26 mouse cellular contexts compared by ENCODE assay signal in genomic region chr4:83739891-83740277, GRCm38 (mm10).
DNase-seq lines count a peak whose midpoint lies in the region; ATAC-seq lines count a peak whose summit lies in the region.
"Had no signal": no experiment of that assay in that cellular context is flagged by ENCODE, and none has a peak within 500 bp of the region (broad histone marks: within the 10 kb centered on the region; RNA-seq: fewer than 3 reads in every experiment).

No protein-coding gene starts in this region.

- no peak overlapping the region for H3K4me2 ChIP-seq in embryonic facial prominence, embryonic 14.5 days (ENCODE audit: low read depth, low read length)
- H3K4me2 ChIP-seq in neural tube, embryonic 14.5 days (ENCODE audit: low read depth, low read length), result no peak overlapping the region
- H3K4me2 ChIP-seq: embryonic facial prominence, embryonic 12.5 days; forebrain, embryonic 13.5 days; heart, embryonic 12.5 days; heart, embryonic 15.5 days; hindbrain, embryonic 13.5 days had no signal

- no peak overlapping the region for H3K9ac ChIP-seq in embryonic facial prominence, embryonic 14.5 days (ENCODE audit: low read depth, low read length)
- H3K9ac ChIP-seq in neural tube, embryonic 14.5 days (replicated peaks; ENCODE audit: low read depth, low read length), result no peak overlapping the region
- H3K9ac ChIP-seq: embryonic facial prominence, embryonic 12.5 days; forebrain, embryonic 13.5 days; heart, embryonic 12.5 days; heart, embryonic 15.5 days; hindbrain, embryonic 13.5 days had no signal

- 84% methylated on average over 4 of the region's 4 CpGs for WGBS in embryonic facial prominence, embryonic 14.5 days
- 75% methylated on average over 4 of the region's 4 CpGs for WGBS in embryonic facial prominence, embryonic 10.5 days
- WGBS in neural tube, embryonic 14.5 days, result 60% methylated on average over 4 of the region's 4 CpGs

- H3K36me3 ChIP-seq in embryonic facial prominence, embryonic 14.5 days (ENCODE audit: control insufficient read depth, insufficient read depth, low read length), result no peaks in the 10 kb centered on the region
- H3K36me3 ChIP-seq in embryonic facial prominence, embryonic 10.5 days (replicated peaks), result no peaks in the 10 kb centered on the region
- H3K36me3 ChIP-seq in neural tube, embryonic 14.5 days (ENCODE audit: control insufficient read depth, insufficient read depth, low read length), result no peaks in the 10 kb centered on the region
- H3K36me3 ChIP-seq: embryonic facial prominence, embryonic 12.5 days; forebrain, embryonic 10.5 days; heart, embryonic 12.5 days; heart, embryonic 15.5 days; hindbrain, embryonic 13.5 days had no signal

- intact Hi-C loops in heart, postnatal 25 days (cut with DNase I), result no loop called here

- H3K27ac ChIP-seq in embryonic facial prominence, embryonic 14.5 days (replicated peaks; ENCODE audit: low read depth, low read length), result no peak overlapping the region
- no peak overlapping the region for H3K27ac ChIP-seq in embryonic facial prominence, embryonic 10.5 days (replicated peaks)
- H3K27ac ChIP-seq in neural tube, embryonic 14.5 days (ENCODE audit: low read depth, low read length), result no peak overlapping the region
- H3K27ac ChIP-seq: embryonic facial prominence, embryonic 12.5 days; forebrain, embryonic 10.5 days; forebrain, embryonic 13.5 days; gastrocnemius, adult 2 months; heart, embryonic 15.5 days; hindbrain, embryonic 13.5 days had no signal

- ATAC-seq in embryonic facial prominence, embryonic 14.5 days (ENCODE audit: low read depth), result peak; percentile 68
- peak; percentile 56; the same call in 1 of the 2 replicates for ATAC-seq in neural tube, embryonic 14.5 days (ENCODE audit: low read depth)
- ATAC-seq in megakaryocyte-erythroid progenitor cell, adult 5-6 weeks (replicated peaks; ENCODE audit: low FRiP score, low TSS enrichment, poor library complexity, severe bottlenecking), result peak; percentile 95
- ATAC-seq: forebrain, embryonic 13.5 days; forebrain, embryonic 16.5 days; Patski had no signal

- no peaks in the 10 kb centered on the region for H3K27me3 ChIP-seq in embryonic facial prominence, embryonic 14.5 days (replicated peaks; ENCODE audit: control insufficient read depth, insufficient read depth, low read length)
- H3K27me3 ChIP-seq in embryonic facial prominence, embryonic 10.5 days (replicated peaks; ENCODE audit: low read depth, poor library complexity, severe bottlenecking), result no peaks in the 10 kb centered on the region
- no peaks in the 10 kb centered on the region for H3K27me3 ChIP-seq in neural tube, embryonic 14.5 days (ENCODE audit: control insufficient read depth, insufficient read depth, low read length)
- H3K27me3 ChIP-seq: embryonic facial prominence, embryonic 12.5 days; forebrain, embryonic 13.5 days; heart, embryonic 12.5 days; heart, embryonic 15.5 days; hindbrain, embryonic 13.5 days; Patski had no signal

- no peaks in the 10 kb centered on the region for H3K4me1 ChIP-seq in embryonic facial prominence, embryonic 14.5 days (ENCODE audit: control insufficient read depth, insufficient read depth, low read length)
- H3K4me1 ChIP-seq in embryonic facial prominence, embryonic 10.5 days, result peaks cover 9% of the 10 kb centered on the region
- peaks cover 7% of the 10 kb centered on the region; the same call in 1 of the 2 replicates for H3K4me1 ChIP-seq in neural tube, embryonic 14.5 days (ENCODE audit: control insufficient read depth, insufficient read depth, low read length)
- H3K4me1 ChIP-seq: embryonic facial prominence, embryonic 12.5 days; heart, embryonic 12.5 days; heart, embryonic 15.5 days had no signal

- no peaks in the 10 kb centered on the region for H3K9me3 ChIP-seq in embryonic facial prominence, embryonic 14.5 days (ENCODE audit: control insufficient read depth, low read length)
- H3K9me3 ChIP-seq in embryonic facial prominence, embryonic 10.5 days, result no peaks in the 10 kb centered on the region
- H3K9me3 ChIP-seq in neural tube, embryonic 14.5 days (ENCODE audit: control insufficient read depth, low read length), result no peaks in the 10 kb centered on the region
- H3K9me3 ChIP-seq: embryonic facial prominence, embryonic 12.5 days; forebrain, embryonic 10.5 days; forebrain, embryonic 13.5 days; heart, embryonic 12.5 days; heart, embryonic 15.5 days; hindbrain, embryonic 13.5 days had no signal

- H3K4me3 ChIP-seq in embryonic facial prominence, embryonic 14.5 days (ENCODE audit: low read depth, low read length), result no peak overlapping the region
- H3K4me3 ChIP-seq in embryonic facial prominence, embryonic 10.5 days, result no peak overlapping the region
- no peak overlapping the region for H3K4me3 ChIP-seq in neural tube, embryonic 14.5 days (ENCODE audit: low read depth, low read length)
- H3K4me3 ChIP-seq: embryonic facial prominence, embryonic 12.5 days; erythroblast, embryonic 14.5 days; forebrain, embryonic 10.5 days; forebrain, embryonic 13.5 days; gastrocnemius, adult 2 months; heart, embryonic 12.5 days; heart, embryonic 15.5 days; hindbrain, embryonic 13.5 days had no signal

- no peak for DNase-seq in embryonic facial prominence, embryonic 14.5 days (ENCODE audit: low spot score)
- DNase-seq in embryonic facial prominence, embryonic 10.5 days (ENCODE audit: low spot score), result no peak
- no peak for DNase-seq in neural tube, embryonic 10.5 days (ENCODE audit: extremely low spot score, low spot score)
- no peak for DNase-seq in lung, postnatal 4 days
- DNase-seq in heart, postnatal 25 days (ENCODE audit: low spot score), result no peak
- DNase-seq: adrenal gland, postnatal 10 days; adrenal gland, postnatal 36 days; cerebellum, adult 18-20 months; cerebellum, adult 9-10 months; cerebellum, postnatal 14 days; gastrocnemius, adult 2 months; gastrocnemius, postnatal 14 days; heart, adult 11 months; heart, postnatal 10 days; heart, postnatal 4 days had no signal
